Mouse (Mus musculus) gastrocnemius, adult 2 months (tissue): ENCODE measurements around the gene Gm8773. TPM values are rescaled to one million over a fixed set of nuclear protein-coding genes. Genes with fewer than 3 reads are reported as not detected.

Source experiments
- DNase-seq: peaks from one replicate; pipeline ENCODE4 v3.0.0; 2022
- H3K27ac ChIP-seq: fragments of 200-600 bp; 2 replicates; pipeline ENCODE4 v1.8.1; 2022; ENCODE audit warnings: mild to moderate bottlenecking
- H3K4me3 ChIP-seq: fragments of 200-600 bp; 2 replicates; pipeline ENCODE4 v1.8.1; 2022; ENCODE audit warnings: mild to moderate bottlenecking, moderate library complexity
- CTCF ChIP-seq: fragments of 200-600 bp; IDR thresholded peaks from 2 replicates; pipeline ENCODE4 v1.8.1; 2022; ENCODE audit warnings: antibody characterized with exemption, mild to moderate bottlenecking, moderate library complexity
- intact Hi-C: fragments of 180-260 bp; cut with DNase I; formaldehyde crosslinking; loops from one replicate; pipeline ENCODE4 v1.15.1; 2025
- total RNA-seq, 2 experiments: library from RNA; stranded (reverse); gene quantifications; 2 replicates each; pipeline ENCODE4 v1.2.3; 2021

Gene Gm8773
- total RNA-seq, 2 experiments from 2014 or later = not detected

GRCm38 (mm10) chr5:5618329-5618728 lies 44.7 kb downstream of the Gm8773 start:
- H3K27ac ChIP-seq = no peak overlapping the region
- intact Hi-C loops = no loop called here
- TF ChIP-seq CTCF = no peak
- H3K4me3 ChIP-seq = no peak overlapping the region
- DNase-seq = no peak

- Histone ChIP-seq H3K4me3 (no peak overlapping the region), H3K27ac (no peak overlapping the region)
- DNase-seq = no peak
- no peak for TF ChIP-seq CTCF
- intact Hi-C loops = no loop called here
Observed at GRCm38 (mm10) chr5:5625491-5625890, 51.9 kb downstream of the Gm8773 start.

Other genes with a start within 250 kb of the Gm8773 start
- gene Cdk14, start 153.5 kb upstream of the Gm8773 start, total RNA-seq = 1 to 10 TPM; 2.6 to 5.3 TPM
- not detected for gene 1700015F17Rik, start 94.7 kb upstream of the Gm8773 start, total RNA-seq
- 10 to 100 TPM in 1 of 2 experiments, 1 to 10 TPM in 1; 9.8 to 19.1 TPM for gene Cldn12, start 58.8 kb upstream of the Gm8773 start, total RNA-seq
- gene Gtpbp10, start 14.3 kb upstream of the Gm8773 start, total RNA-seq = 1 to 10 TPM; 7.0 to 8.5 TPM
- gene Cfap69, start 90.4 kb downstream of the Gm8773 start, total RNA-seq = under 1 TPM; 0.05 to 0.20 TPM
- under 1 TPM; 0.36 to 0.61 TPM for gene Steap2, start 120.8 kb downstream of the Gm8773 start, total RNA-seq
- gene Steap1, start 175.5 kb downstream of the Gm8773 start, total RNA-seq = not detected